Mouse (Mus musculus): ENCODE measurements around the gene Arnt2.

Gene Arnt2

GRCm38 (mm10) chr7:84409896-84410521 is at the start of gene Arnt2:
Gene Arnt2 (minus strand): TSS chr7:84410176.
- no peak for DNase-seq

- DNase-seq, result no peak
These were observed 41.7 kb upstream of the Arnt2 start for GRCm38 (mm10) chr7:84451681-84452080.

- DNase-seq, result no peak
These were observed 39.1 kb upstream of the Arnt2 start for GRCm38 (mm10) chr7:84449066-84449465.

- no peak for DNase-seq
These were observed 38.5 kb upstream of the Arnt2 start for GRCm38 (mm10) chr7:84448512-84448911.

- DNase-seq, result no peak
These were observed 37.9 kb upstream of the Arnt2 start for GRCm38 (mm10) chr7:84447740-84448435.

GRCm38 (mm10) chr7:84447060-84447459 is 37.1 kb upstream of the Arnt2 start:
- no peak for DNase-seq

- DNase-seq, result no peak
These were observed 32.5 kb upstream of the Arnt2 start for GRCm38 (mm10) chr7:84442343-84442911.

- no peak for DNase-seq
These were observed 29.6 kb upstream of the Arnt2 start for GRCm38 (mm10) chr7:84439606-84440005.

- no peak for DNase-seq
These were observed 24.9 kb upstream of the Arnt2 start for GRCm38 (mm10) chr7:84434901-84435300.

- no peak for DNase-seq
These were observed 22.2 kb upstream of the Arnt2 start for GRCm38 (mm10) chr7:84432151-84432550.

- no peak for DNase-seq
These were observed 17.2 kb upstream of the Arnt2 start for GRCm38 (mm10) chr7:84427221-84427620.

GRCm38 (mm10) chr7:84424670-84425385 is 14.9 kb upstream of the Arnt2 start:
- no peak for DNase-seq

- DNase-seq, result no peak
These were observed 11.8 kb upstream of the Arnt2 start for GRCm38 (mm10) chr7:84421753-84422152.

GRCm38 (mm10) chr7:84421291-84421665 is 11.3 kb upstream of the Arnt2 start:
- DNase-seq, result no peak

GRCm38 (mm10) chr7:84420581-84421290 is 10.8 kb upstream of the Arnt2 start:
- DNase-seq, result no peak

- no peak for DNase-seq
These were observed 7.5 kb upstream of the Arnt2 start for GRCm38 (mm10) chr7:84417441-84417840.

GRCm38 (mm10) chr7:84412570-84412969 is 2.6 kb upstream of the Arnt2 start:
- DNase-seq, result no peak

GRCm38 (mm10) chr7:84409241-84409895 is 608 bp downstream of the Arnt2 start:
- DNase-seq, result no peak

- no peak for DNase-seq
These were observed 1.7 kb downstream of the Arnt2 start for GRCm38 (mm10) chr7:84408282-84408681.

- no peak for DNase-seq
These were observed 6.6 kb downstream of the Arnt2 start for GRCm38 (mm10) chr7:84403371-84403770.

GRCm38 (mm10) chr7:84401641-84402455 is 8.1 kb downstream of the Arnt2 start:
- DNase-seq, result no peak

- no peak for DNase-seq
These were observed 12.7 kb downstream of the Arnt2 start for GRCm38 (mm10) chr7:84397320-84397719.
